Mouse (Mus musculus) mesoderm, embryonic 11.5 days (tissue): ENCODE data around the gene Ralgps1.

Experiments
- DNase-seq: peaks from one replicate; pipeline ENCODE4 v3.0.0-alpha.2; 2012; ENCODE audit warnings: low read depth, low spot score

Gene Ralgps1

DNA sequence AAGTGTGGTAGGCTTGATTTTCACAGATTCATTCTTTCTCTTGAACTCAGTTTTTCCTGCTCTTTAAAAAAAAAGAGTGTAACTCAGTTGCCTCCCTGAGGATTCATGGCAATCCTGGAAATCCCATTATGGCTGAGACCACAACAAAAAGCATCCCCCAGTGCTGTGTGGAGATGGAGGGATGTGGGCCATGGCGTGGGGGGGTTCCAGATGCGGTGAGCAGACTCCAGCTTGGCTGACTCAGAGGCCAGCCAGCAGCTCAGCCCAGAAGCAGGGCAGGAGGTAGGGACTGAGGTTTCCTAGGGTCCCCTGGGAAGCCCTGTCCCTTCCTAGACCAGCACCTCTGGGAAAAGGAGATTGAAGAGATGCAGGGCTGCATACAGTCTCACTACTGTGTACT lies 194.4 kb downstream of the Ralgps1 start:
- DNase-seq = no peak

DNA sequence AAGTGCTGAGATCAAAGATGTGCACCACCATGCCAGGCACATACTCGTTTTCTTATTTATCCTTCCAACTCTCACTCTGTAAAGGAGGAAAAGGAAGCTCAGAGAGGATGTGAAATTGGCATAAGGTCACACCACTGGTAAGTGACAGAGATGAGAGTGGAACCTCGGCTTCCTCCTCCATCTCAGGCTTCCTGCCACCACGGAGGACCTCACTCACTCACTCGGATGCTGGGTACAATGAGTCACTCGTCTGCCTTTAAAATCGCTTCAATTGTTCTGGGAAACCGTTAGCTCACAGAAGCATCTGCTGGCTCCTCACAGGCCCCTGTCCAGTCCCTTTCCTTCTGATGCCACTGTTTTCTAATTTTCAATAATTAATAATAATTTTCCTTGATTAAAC lies 194.8 kb downstream of the Ralgps1 start:
- DNase-seq = no peak

GRCm38 (mm10) chr2:33173686-33174085 lies 197.6 kb downstream of the Ralgps1 start:
- no peak for DNase-seq

DNA sequence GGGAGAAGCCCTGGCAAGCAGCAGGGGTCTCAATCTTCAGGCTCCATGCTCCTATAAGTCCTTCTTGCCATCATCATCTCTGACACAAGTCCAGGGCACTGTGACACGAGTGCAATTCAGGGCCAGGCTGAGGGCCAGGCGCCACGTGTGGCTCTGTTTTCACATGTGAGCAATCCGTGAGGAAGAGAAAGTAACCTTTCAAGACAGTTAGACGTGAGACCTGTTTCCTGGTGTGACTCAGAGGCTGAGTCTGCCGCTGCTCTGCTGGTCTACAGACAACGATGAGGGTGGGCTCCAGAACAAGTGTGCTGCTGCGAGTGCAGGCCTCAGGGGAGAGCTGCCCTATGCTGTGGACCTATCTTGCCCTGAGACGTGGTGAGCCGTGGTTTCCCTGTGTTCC lies 198.2 kb downstream of the Ralgps1 start:
- DNase-seq = no peak

DNA sequence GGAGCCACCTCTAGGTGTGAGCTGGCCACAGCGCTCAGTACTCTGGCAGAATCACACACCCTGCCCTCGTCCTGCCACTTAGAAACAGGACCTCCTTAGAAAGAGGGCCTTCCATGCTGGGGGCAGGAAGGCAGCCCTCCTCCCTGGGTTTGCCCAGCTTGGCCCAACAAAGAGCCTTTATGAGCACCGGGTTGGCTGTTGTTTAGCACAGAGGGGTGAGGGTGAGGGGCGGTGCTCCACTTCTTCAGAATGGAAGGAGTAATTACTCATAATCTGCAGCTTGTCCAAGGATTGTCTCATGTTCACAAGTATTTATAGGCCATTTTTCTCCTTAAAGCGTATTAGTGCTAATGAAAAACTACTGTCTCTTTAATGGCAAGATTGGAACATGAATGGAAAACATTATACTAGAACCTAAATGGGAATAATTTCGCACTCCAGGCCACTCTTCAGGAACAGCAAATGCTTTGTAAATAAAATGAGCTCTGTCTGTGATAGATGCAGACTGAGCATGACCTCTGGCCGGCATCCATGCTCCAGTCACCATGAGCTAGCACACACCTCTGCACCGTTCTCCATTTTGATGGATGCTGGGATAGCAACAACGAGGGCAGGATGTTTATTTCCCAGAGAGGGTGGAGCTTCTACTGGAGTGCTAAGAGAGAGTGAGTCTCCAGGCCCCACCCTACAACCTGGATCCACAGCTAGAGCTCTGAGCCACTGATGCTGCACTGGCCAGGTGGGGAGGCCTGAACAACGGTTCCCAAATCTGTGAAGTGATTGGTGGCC lies 200.3 kb downstream of the Ralgps1 start:
- DNase-seq = no peak

DNA sequence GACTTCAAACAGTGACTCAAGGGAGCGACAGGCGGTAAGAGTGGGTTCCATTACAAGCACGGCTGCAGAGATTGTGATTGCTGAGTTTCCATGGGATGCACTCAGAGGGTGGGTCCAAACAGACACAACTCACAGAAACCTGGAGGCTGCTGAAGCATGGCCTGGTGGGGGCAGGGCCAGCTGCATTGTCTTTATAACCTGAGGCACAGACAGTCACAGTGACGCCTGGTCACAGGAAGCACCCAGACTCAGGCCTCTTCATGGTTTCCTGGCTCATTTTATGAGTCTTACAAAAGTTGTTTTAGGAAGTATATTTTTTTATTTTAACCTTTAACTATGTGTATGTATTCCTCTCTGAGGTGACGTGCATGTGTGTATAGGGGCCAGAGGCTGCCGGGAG lies 201.8 kb downstream of the Ralgps1 start:
- DNase-seq = no peak

- DNase-seq = no peak
These were observed 204.2 kb downstream of the Ralgps1 start for GRCm38 (mm10) chr2:33167060-33167459.

DNA sequence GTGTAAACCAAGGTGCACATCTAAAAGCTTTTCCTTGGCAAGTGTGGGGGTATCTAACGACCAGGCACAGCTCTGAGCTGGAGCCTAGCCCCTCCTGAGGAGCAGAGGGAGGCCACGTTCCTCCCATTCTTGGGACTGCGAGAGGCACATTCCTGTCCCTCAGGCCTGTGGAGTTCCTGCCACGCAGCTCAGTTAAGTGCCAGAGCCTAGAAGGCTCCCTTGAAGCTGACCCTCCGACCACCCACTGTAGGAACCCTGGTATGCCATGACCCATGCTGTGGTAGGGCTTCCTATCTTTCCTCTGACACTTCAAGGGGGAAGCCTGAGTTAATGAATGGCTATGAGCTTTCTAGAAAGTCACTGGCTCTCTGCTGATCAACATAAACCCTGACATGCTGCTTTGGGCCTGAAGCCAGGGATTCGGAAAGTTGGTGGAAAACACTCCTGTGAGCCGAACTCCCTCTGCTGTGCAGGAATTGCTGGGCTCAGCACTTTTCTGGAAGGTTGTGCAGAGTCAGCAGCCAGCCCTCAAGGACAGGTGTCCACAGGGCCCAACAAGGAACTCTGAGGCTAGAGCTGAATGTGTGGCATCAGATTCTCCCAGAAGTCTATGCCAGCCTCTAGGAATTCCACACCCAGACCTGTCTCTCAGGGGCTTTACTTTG lies 205.4 kb downstream of the Ralgps1 start:
- peak; percentile 35 for DNase-seq

DNA sequence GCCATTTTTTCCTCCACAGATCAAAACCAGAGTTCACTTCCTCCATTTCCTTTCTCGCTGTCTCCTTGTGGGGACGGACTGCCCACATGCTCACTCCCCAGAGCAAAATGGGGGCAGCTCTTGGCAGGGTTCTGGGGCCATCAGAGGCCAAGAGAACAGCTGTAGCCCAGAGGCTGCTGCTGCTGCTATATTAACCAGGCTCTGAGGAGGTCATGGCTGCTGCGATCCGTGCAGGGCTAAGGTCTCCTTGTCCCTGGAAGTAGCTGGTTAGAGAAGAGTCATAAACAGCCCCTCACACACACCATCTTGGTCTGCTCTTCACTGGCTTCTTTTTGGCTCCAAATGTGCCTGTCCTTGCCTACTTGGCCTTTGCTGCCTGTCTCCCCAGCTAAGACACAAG lies 206.1 kb downstream of the Ralgps1 start:
- no peak for DNase-seq

DNA sequence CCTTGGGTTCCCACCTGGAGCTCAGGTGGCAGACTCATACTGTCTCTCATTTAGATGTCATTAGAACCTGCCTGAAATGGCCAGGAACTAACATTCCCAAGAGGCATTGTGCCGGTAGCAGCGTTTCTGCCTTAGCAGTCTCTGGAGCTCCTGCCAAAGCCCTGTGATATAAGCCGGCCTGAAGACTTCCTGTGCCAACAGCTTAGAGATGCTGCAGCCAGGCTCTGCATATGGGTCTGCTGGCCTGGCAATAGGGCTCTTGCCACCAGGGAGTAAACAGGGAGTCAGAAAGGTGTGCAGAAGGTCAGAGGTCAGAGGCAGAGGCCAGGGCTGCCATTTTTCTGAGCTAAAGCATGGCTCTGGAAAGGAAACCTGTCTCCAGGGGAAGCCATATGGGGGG lies 206.6 kb downstream of the Ralgps1 start:
- DNase-seq = no peak

DNA sequence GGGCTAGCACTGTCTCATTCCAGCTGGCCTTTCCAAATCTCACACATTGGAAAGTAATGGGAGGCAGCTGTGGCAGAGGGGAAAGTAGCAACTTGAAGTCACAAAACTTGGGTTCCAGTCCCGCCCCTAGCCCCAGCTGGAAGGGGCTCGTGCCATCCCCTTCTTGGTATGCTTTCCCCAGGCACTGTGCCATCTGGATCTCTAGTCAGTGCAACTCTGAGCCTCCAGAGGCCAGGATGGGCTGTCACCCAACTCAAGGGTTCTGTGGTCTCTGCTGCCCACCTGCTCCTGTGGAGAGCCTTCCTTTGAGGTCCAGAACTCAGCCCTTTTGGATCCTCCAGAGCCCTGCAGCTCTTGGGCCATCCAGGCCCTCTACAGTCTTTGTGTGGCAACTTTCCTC lies 209.2 kb downstream of the Ralgps1 start:
- DNase-seq = no peak

DNA sequence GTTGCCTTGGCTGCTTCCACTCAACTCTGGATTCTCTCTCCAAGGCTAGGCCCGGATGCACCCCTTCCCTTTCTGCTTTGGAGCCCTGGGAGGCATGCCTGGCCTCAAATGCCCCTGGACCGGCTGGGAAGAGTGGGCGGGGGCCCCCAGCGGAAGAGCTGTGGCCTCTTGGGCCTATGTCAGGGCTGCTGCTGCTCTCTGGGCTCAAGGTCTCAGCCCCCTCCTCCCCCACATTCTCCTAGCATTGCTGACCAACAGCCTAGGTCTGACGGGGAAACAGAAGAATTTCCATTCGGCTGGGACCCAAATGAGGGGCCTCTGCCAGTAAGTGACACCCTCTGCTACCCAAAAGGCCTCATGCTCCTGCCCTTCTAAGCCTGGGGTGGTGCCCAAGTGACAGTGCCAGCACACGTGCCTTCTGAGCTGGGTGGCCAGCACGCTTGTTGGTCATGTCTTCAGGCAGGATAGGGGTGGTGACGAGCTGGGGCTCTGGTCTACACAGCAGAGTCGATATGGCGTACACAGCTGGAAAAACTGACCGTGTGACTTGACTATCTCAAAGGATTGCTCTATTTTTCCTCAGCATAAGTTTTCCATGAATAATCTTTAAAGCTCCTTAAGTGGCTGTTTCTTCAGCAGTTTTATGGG lies 210.8 kb downstream of the Ralgps1 start:
- DNase-seq = no peak

DNA sequence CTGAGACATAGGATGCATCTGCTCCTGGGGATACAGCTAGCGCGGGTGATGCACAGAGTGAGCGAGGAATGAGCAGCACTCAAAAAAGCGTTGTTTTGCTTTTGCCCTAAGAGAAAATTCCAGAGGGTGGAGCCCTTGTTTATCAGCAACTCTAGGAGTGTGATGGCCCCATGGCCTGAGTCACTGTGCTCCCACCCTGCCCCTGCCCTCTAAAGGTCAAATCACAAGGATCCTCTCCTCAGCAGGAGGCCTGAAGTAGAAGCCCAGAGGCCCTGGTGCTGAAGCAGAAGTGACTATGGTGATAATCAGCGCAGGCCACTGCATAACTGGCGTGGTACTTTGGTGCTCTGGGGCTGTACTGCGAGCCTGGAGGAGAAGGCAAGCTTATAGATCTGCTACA lies 211.7 kb downstream of the Ralgps1 start:
- no peak for DNase-seq

DNA sequence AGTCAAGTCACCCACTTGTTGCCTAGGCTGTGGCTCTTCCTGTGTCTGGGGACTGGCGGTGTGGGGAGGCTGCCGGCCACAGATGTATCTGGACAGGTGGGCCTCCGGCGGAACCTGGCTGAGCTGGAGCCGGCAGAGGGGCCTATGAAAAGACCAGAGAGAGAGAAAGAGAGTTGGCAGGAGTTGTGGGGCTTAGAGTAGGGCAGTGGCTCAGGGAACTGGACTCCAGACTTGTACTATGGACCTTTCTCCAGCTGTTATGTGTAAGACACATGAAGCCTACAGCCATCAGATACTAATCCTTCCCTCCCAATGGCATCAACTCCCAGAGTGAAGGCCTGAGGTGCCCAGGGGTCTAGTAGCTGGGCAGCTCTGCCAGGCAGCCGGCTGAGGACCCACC lies 212.4 kb downstream of the Ralgps1 start:
- no peak for DNase-seq

GRCm38 (mm10) chr2:33156283-33156781 lies 215.0 kb downstream of the Ralgps1 start:
- DNase-seq = no peak

DNA sequence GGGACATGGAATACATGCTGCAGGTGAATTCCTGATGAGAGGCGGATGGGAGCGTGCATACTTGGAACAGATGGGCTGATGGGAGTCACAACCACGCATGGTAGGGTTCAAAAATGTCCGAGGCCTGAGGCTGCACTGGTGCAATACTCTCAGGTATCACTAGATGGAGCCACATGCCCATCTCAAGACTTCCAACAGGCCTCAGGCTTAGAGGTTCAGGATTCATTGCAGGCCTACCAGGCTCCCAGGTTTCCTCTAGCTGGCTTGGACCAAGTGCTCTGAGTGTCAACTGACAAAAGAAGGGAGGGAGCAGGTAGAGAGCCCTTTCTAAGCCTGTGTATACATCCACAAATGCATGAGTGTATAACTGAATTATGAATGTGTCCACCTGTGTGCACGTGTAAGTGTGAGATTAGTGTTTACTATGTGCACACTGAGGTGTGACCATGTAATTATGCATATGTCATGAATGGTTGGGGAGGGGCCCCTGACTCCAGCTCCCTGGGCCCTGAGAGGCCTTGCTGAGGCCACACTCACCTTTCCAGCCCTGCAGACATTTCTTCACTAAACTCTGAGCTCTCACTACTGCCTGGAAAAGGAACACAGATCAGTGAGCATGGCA lies 216.4 kb downstream of the Ralgps1 start:
- peak; percentile 84 for DNase-seq

GRCm38 (mm10) chr2:33146994-33147393 lies 224.3 kb downstream of the Ralgps1 start:
- DNase-seq = no peak

- DNase-seq = no peak
These were observed 228.0 kb downstream of the Ralgps1 start for GRCm38 (mm10) chr2:33143292-33143691.

DNA sequence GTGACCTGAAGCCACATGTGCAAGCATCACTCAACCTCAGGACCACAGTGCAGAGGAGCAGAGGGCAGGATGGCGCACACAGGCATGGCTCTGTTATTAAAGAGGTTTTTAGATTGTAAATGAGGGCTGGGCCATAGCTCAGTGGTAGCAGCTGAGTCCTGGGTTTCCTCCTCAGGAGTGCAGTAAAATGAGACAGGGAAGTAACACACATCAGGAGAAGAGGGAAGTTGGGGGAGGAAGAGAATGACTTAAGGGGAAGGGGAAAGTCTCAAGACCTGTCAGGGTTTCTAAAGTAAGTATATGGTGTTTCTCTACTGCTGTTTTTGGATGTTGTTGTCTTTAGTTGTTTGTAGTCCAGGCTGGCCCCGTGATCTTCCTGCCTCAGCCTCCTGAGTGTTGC lies 232.8 kb downstream of the Ralgps1 start:
- no peak for DNase-seq

- DNase-seq = no peak
These were observed 233.6 kb downstream of the Ralgps1 start for GRCm38 (mm10) chr2:33137731-33138130.

DNA sequence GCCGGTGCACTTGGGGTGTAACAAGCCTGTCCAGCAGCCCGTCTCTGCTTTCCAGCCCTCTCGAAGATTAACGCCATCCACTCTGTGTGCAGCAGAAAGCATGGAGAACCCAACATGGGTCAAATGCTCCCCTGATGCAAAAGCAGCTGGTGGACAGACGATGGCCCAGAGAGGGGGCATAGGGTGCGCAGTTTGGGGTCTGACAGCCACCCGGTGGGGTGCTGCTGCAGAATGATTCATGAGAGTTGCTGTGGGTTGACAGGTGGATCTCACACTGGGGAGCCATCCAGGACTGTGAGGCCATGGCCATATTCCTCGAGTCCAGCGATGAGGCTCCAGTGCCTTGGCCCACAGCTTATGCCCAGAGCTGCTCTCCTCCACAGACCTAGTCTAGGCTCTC lies 234.0 kb downstream of the Ralgps1 start:
- no peak for DNase-seq

DNA sequence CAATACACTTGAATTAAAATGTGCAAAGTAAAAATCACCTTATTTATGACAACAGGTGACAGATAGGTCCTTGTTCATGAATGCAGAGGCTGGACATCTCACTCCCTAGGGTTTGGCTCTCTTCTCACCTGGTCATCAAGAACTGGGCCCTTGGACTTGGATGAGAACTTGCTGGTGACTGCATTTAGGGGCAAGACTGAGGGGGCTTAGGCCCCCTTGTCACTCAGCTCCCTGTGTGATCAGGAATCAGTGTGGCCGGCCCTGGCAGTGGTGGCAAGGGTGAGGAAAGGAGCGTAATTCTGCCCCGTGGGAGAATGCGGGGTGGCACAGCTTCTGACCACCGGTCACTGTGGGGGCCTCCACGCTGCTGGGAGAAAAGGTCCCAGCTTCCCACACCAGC lies 234.9 kb downstream of the Ralgps1 start:
- no peak for DNase-seq
